Mouse (Mus musculus): ENCODE measurements around the gene Rap1a. TPM values are rescaled to one million over a fixed set of nuclear protein-coding genes. Genes with fewer than 3 reads are reported as not detected.

The Rap1a gene
- polyA plus RNA-seq, 1 experiment from 2014 or later: 166 TPM

DNA sequence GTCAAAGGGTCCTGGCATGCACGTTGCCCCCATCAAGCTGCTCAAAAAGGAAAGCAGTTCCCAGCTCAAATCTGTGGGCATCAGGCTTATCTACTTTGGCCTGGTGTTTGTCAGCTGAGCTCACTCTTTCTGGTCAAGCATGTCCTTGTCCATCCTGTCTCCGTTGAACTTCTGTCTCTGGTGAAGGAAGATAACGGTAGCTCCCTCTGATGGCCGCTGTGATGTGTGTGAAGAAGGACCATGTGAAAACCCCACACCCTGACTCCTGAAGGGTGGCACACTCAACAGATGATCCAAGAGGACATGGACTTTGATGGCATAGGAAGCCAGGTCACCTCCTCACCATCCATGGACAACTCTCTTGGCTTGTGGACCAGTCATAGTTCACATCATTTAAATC, 82.4 kb downstream of the Rap1a start:
- Histone ChIP-seq H3K9me3 (ENCODE audit: low read length) (no peaks in the 10 kb centered on the region), H3K27ac (ENCODE audit: low read length) (no peak overlapping the region), H3K4me3 (ENCODE audit: low read depth, low read length) (no peak overlapping the region), H3K27me3 (replicated peaks; ENCODE audit: insufficient read depth, low read length) (no peaks in the 10 kb centered on the region), H3K9ac (replicated peaks; ENCODE audit: low read depth) (no peak overlapping the region), H3K4me2 (replicated peaks; ENCODE audit: low read depth, low read length) (no peak overlapping the region), H3K36me3 (ENCODE audit: insufficient read depth, low read length) (no peaks in the 10 kb centered on the region), H3K4me1 (ENCODE audit: insufficient read depth, low read depth, low read length) (no peaks in the 10 kb centered on the region)
- WGBS: 42% methylated on average over 4 of the region's 4 CpGs
- ATAC-seq (no peak), DNase-seq (ENCODE audit: low spot score) (no peak)
- TF ChIP-seq EP300 (IDR thresholded peaks at IDR 0.05): no peak
- TF ChIP-seq CTCF (IDR thresholded peaks at IDR 0.05): peak; percentile 43

GRCm38 (mm10) chr3:105717856-105718555, 83.1 kb downstream of the Rap1a start:
- TF ChIP-seq CTCF (IDR thresholded peaks at IDR 0.05) (no peak), EP300 (IDR thresholded peaks at IDR 0.05) (no peak)
- DNase-seq (ENCODE audit: low spot score): no peak
- 69% methylated on average over 11 of the region's 11 CpGs for WGBS
- H3K4me3 ChIP-seq (ENCODE audit: low read depth, low read length): no peak overlapping the region
- H3K27me3 ChIP-seq (replicated peaks; ENCODE audit: insufficient read depth, low read length): no peaks in the 10 kb centered on the region
- no peaks in the 10 kb centered on the region for H3K9me3 ChIP-seq (ENCODE audit: low read length)
- no peak overlapping the region for H3K4me2 ChIP-seq (replicated peaks; ENCODE audit: low read depth, low read length)
- no peaks in the 10 kb centered on the region for H3K4me1 ChIP-seq (ENCODE audit: insufficient read depth, low read depth, low read length)
- no peaks in the 10 kb centered on the region for H3K36me3 ChIP-seq (ENCODE audit: insufficient read depth, low read length)
- H3K27ac ChIP-seq (ENCODE audit: low read length): no peak overlapping the region
- no peak overlapping the region for H3K9ac ChIP-seq (replicated peaks; ENCODE audit: low read depth)
- ATAC-seq: no peak

GRCm38 (mm10) chr3:105716353-105717000, 84.7 kb downstream of the Rap1a start:
- DNase-seq (ENCODE audit: low spot score) (no peak), ATAC-seq (peak; percentile 18; the same call in 1 of the 2 replicates)
- Histone ChIP-seq H3K9ac (replicated peaks; ENCODE audit: low read depth) (no peak overlapping the region), H3K36me3 (ENCODE audit: insufficient read depth, low read length) (no peaks in the 10 kb centered on the region), H3K9me3 (ENCODE audit: low read length) (no peaks in the 10 kb centered on the region), H3K27ac (ENCODE audit: low read length) (no peak overlapping the region), H3K4me1 (ENCODE audit: insufficient read depth, low read depth, low read length) (no peaks in the 10 kb centered on the region), H3K4me2 (replicated peaks; ENCODE audit: low read depth, low read length) (no peak overlapping the region), H3K27me3 (replicated peaks; ENCODE audit: insufficient read depth, low read length) (no peaks in the 10 kb centered on the region), H3K4me3 (ENCODE audit: low read depth, low read length) (no peak overlapping the region)
- no peak for TF ChIP-seq CTCF (IDR thresholded peaks at IDR 0.05)
- no peak for TF ChIP-seq EP300 (IDR thresholded peaks at IDR 0.05)
- WGBS: 65% methylated on average over 18 of the region's 18 CpGs

DNA sequence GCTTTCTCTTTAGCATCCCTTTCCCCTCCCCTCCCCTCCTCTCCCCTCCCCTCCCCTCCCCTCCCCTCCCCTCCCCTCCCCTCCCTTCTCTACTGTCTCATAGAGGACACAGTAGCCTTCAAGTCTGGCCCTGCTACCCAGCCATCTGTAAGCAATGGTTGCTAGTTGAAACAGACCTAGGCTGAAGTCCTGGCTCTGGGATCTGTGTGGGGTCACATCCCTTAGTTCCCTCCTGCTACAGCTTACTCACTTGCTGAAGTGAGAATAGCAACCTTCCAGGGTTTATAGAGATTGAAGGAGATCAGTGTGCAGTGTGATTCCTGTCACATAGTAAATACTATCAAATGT, 86.3 kb downstream of the Rap1a start:
- H3K4me1 ChIP-seq (ENCODE audit: insufficient read depth, low read depth, low read length): no peaks in the 10 kb centered on the region
- no peaks in the 10 kb centered on the region for H3K36me3 ChIP-seq (ENCODE audit: insufficient read depth, low read length)
- no peaks in the 10 kb centered on the region for H3K27me3 ChIP-seq (replicated peaks; ENCODE audit: insufficient read depth, low read length)
- ATAC-seq (no peak), DNase-seq (ENCODE audit: low spot score) (no peak)
- H3K4me3 ChIP-seq (ENCODE audit: low read depth, low read length): no peak overlapping the region
- H3K4me2 ChIP-seq (replicated peaks; ENCODE audit: low read depth, low read length): no peak overlapping the region
- TF ChIP-seq CTCF (IDR thresholded peaks at IDR 0.05) (no peak), EP300 (IDR thresholded peaks at IDR 0.05) (no peak)
- no peaks in the 10 kb centered on the region for H3K9me3 ChIP-seq (ENCODE audit: low read length)
- no peak overlapping the region for H3K9ac ChIP-seq (replicated peaks; ENCODE audit: low read depth)
- no peak overlapping the region for H3K27ac ChIP-seq (ENCODE audit: low read length)

DNA sequence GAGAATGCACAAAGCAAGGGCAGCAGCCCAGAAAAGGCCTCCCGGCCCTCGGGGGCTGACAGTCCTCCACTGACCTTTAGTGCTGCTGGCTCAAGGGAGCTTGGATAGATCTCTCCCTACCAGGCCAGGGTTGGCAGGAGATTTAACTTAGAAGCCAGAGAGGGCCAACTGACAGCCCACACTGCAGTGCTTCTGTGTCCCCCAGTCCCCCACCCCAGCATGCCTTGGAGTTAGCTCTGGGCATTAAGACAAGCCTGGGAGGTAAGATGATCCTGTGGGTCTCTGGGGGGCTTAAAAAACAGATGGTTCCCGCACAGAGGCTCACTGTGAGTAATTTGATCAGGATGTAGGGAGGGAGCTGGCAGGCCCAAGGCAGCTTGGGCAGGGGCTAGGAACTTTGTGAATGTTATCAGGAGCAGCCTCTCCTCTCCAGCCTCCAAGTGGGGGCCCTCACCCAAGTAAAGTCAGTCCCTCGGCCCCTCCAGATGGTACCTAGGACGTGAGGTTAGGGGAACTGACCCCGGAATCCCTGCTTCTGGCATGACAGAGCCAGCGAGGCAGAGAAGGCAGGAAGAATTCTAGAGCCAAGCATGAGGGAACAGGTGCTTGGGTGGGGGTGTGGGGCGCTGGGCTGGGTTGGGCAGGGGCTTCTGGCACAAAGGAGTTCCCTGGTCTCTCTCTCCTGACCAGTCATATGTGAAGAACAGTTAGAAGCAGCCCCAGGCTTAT, 86.9 kb downstream of the Rap1a start:
- no peak overlapping the region for H3K27ac ChIP-seq (ENCODE audit: low read length)
- no peaks in the 10 kb centered on the region for H3K9me3 ChIP-seq (ENCODE audit: low read length)
- DNase-seq (ENCODE audit: low spot score) (no peak), ATAC-seq (no peak)
- H3K4me2 ChIP-seq (replicated peaks; ENCODE audit: low read depth, low read length): no peak overlapping the region
- no peaks in the 10 kb centered on the region for H3K4me1 ChIP-seq (ENCODE audit: insufficient read depth, low read depth, low read length)
- H3K9ac ChIP-seq (replicated peaks; ENCODE audit: low read depth): no peak overlapping the region
- no peaks in the 10 kb centered on the region for H3K27me3 ChIP-seq (replicated peaks; ENCODE audit: insufficient read depth, low read length)
- no peak overlapping the region for H3K4me3 ChIP-seq (ENCODE audit: low read depth, low read length)
- TF ChIP-seq CTCF (IDR thresholded peaks at IDR 0.05): no peak
- TF ChIP-seq EP300 (IDR thresholded peaks at IDR 0.05): no peak
- H3K36me3 ChIP-seq (ENCODE audit: insufficient read depth, low read length): no peaks in the 10 kb centered on the region
- WGBS: 34% methylated on average over 8 of the region's 8 CpGs

DNA sequence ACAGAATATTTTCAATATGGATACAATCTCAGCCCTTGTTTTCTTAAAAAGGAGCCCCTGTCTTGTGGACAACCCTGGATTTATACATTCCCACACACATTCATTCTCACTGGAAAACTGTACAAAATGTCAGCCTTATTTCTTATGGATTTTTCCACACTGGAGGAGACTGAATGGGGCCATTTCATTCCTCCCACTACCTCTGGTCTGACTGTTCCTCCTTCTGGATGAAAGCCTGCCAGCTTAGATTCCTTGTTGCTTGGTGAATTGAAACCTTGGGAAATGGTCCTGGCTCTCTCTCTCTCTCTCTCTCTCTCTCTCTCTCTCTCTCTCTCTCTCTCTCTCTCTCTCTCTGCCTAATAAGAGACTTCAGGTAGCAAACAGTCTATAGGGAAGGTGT, 88.3 kb downstream of the Rap1a start:
- no peak overlapping the region for H3K27ac ChIP-seq (ENCODE audit: low read length)
- ATAC-seq (no peak), DNase-seq (ENCODE audit: low spot score) (no peak)
- H3K4me3 ChIP-seq (ENCODE audit: low read depth, low read length): no peak overlapping the region
- H3K9me3 ChIP-seq (ENCODE audit: low read length): no peaks in the 10 kb centered on the region
- no peaks in the 10 kb centered on the region for H3K27me3 ChIP-seq (replicated peaks; ENCODE audit: insufficient read depth, low read length)
- H3K4me1 ChIP-seq (ENCODE audit: insufficient read depth, low read depth, low read length): no peaks in the 10 kb centered on the region
- H3K9ac ChIP-seq (replicated peaks; ENCODE audit: low read depth): no peak overlapping the region
- H3K4me2 ChIP-seq (replicated peaks; ENCODE audit: low read depth, low read length): no peak overlapping the region
- TF ChIP-seq CTCF (IDR thresholded peaks at IDR 0.05) (no peak), EP300 (IDR thresholded peaks at IDR 0.05) (no peak)
- no peaks in the 10 kb centered on the region for H3K36me3 ChIP-seq (ENCODE audit: insufficient read depth, low read length)
